Mouse (Mus musculus) liver, postnatal 0 days (tissue): ENCODE data around the gene Ccdc83. TPM values are rescaled to one million over a fixed set of nuclear protein-coding genes. Genes with fewer than 3 reads are reported as not detected.

Experiments used
- ATAC-seq: fragments of 200-750 bp; cut with Nextera tagmentation; 2 replicates; pipeline ENCODE4 v1.8.0; 2017; ENCODE audit warnings: mild to moderate bottlenecking, moderate library complexity
- DNase-seq: peaks from one replicate; pipeline ENCODE4 v3.0.0-alpha.2; 2016
- H3K27ac ChIP-seq: fragments of 300-500 bp; sonication (generic); 2 replicates; pipeline ENCODE4 v1.5.1; 2014; ENCODE audit warnings: antibody characterized with exemption, moderate library complexity, mild to moderate bottlenecking, low read depth
- H3K27me3 ChIP-seq: fragments of 300-500 bp; sonication (generic); 2 replicates; pipeline ENCODE4 v1.6.1; 2014; ENCODE audit warnings: low read length, control low read depth, mixed read lengths; ENCODE audit not compliant: insufficient read depth
- H3K36me3 ChIP-seq: fragments of 300-500 bp; sonication (generic); replicated peaks from 2 replicates; pipeline ENCODE4 v1.6.1; 2014; ENCODE audit warnings: mild to moderate bottlenecking, control low read depth, low read length, moderate library complexity, mixed read lengths; ENCODE audit not compliant: insufficient read depth
- H3K4me1 ChIP-seq: fragments of 300-500 bp; sonication (generic); 2 replicates; pipeline ENCODE4 v1.6.1; 2014; ENCODE audit warnings: antibody characterized with exemption, mild to moderate bottlenecking, control low read depth; ENCODE audit not compliant: insufficient read depth
- H3K4me2 ChIP-seq: fragments of 300-500 bp; sonication (generic); 2 replicates; pipeline ENCODE4 v1.6.1; 2014; ENCODE audit warnings: low read depth, mild to moderate bottlenecking, low read length, moderate library complexity, mixed read lengths
- H3K4me3 ChIP-seq: fragments of 300-500 bp; sonication (generic); 2 replicates; pipeline ENCODE4 v1.5.1; 2014; ENCODE audit warnings: low read depth, low read length
- H3K9ac ChIP-seq: fragments of 300-500 bp; sonication (generic); replicated peaks from 2 replicates; pipeline ENCODE4 v1.6.1; 2014; ENCODE audit warnings: mild to moderate bottlenecking, moderate library complexity
- H3K9me3 ChIP-seq: fragments of 300-500 bp; sonication (generic); 2 replicates; pipeline ENCODE4 v1.6.1; 2016; ENCODE audit warnings: mild to moderate bottlenecking, control low read depth, low read length, mixed read lengths
- CTCF ChIP-seq: sonication (generic); IDR thresholded peaks from 2 replicates; pipeline ENCODE4 v1.5.1; 2016; ENCODE audit warnings: antibody characterized with exemption, low read depth
- EP300 ChIP-seq: IDR thresholded peaks from 2 replicates; pipeline ENCODE4 v1.6.1; 2016; ENCODE audit warnings: antibody characterized with exemption, low read depth, mild to moderate bottlenecking
- WGBS: fragments of 180-500 bp; shearing (Covaris S2); extraction: QIAGEN DNeasy Blood & Tissue Kit; methylation state at CpG from one replicate; pipeline ENCODE4 v1.1.7; 2014; ENCODE audit not compliant: insufficient replicate concordance; 5-methylcytosine and 5-hydroxymethylcytosine counted together
- polyA plus RNA-seq: library from polyadenylated mRNA; unstranded; fragments of >200 nt; fragmentation: Nextera tagmentation; extraction: Ambion mirVana; gene quantifications from 2 replicates; pipeline ENCODE4 v1.2.1, GENCODE M21; 2015

Gene Ccdc83
- polyA plus RNA-seq, 1 experiment from 2014 or later: not detected

- Histone ChIP-seq H3K4me3 (no peak overlapping the region), H3K9ac (no peak overlapping the region), H3K9me3 (no peaks in the 10 kb centered on the region), H3K4me1 (no peaks in the 10 kb centered on the region), H3K4me2 (no peak overlapping the region), H3K36me3 (no peaks in the 10 kb centered on the region), H3K27ac (no peak overlapping the region), H3K27me3 (no peaks in the 10 kb centered on the region)
- ATAC-seq (no peak), DNase-seq (no peak)
- TF ChIP-seq EP300 (no peak), CTCF (no peak)
- 41% methylated on average over 3 of the region's 3 CpGs for WGBS
Measured at GRCm38 (mm10) chr7:90270141-90270540, 4.6 kb upstream of the Ccdc83 start.

DNA sequence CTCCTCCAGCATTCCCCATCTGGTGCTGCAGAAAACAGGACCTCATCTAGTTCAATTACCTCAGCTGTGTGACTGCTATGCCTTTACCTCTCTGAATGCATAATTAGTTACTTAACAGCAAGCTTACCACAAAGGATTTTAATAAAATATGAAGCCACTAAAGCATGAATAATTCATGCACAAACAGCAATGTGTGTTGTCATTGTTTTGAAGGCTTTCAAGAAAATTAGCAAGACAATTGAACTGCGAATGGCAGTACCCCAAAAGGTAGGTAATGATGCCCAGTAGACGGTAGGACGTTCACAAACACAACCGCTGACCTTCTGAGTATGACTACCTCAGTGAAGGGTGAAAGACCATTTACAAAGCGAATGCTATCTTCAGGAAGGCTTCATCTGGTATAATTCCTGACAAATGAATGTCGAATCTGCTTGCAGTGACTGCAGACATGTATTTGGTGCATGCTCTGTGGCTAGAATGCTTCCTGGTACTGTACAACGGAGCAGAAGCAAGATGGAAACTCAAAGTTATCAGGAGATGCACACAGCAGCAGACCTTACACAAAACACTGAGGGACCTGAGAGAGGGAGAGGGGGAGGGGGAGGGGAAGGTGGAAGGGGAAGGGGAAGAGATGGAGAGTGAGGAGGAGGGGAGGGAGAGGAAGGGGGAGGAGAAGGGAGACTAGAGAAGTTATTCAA is 3.5 kb downstream of the Ccdc83 start:
- WGBS: 44% methylated on average over 7 of the region's 7 CpGs
- Histone ChIP-seq H3K9ac (no peak overlapping the region), H3K27ac (no peak overlapping the region), H3K4me1 (no peaks in the 10 kb centered on the region), H3K4me3 (no peak overlapping the region), H3K9me3 (no peaks in the 10 kb centered on the region), H3K36me3 (no peaks in the 10 kb centered on the region), H3K4me2 (no peak overlapping the region), H3K27me3 (no peaks in the 10 kb centered on the region)
- ATAC-seq (no peak), DNase-seq (no peak)
- TF ChIP-seq EP300: no peak
- TF ChIP-seq CTCF: no peak

DNA sequence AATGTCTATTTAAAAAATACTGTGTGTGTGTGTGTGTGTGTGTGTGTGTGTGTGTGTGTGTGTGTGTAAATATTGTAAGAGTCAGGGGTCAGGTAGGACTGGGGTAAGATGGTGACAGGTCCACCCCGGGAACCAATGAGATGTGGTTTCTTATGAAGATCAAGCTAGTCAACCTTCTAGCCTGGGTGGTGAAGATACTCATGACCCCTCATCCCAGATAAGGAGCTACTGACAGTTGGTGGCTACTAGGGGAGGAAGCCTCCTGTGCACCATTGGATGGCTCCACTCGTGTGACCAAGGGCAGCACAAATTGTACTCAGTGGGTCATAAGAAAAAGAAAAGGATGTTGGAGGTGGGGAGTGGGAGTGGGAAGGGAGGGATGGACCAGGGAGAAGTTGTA is 5.7 kb downstream of the Ccdc83 start:
- TF ChIP-seq EP300 (0 out of 2 replicates have a peak, but pooled peaks have one; percentile 13), CTCF (no peak)
- no peaks in the 10 kb centered on the region for H3K4me1 ChIP-seq
- ATAC-seq (no peak), DNase-seq (no peak)
- no peak overlapping the region for H3K27ac ChIP-seq
- H3K9me3 ChIP-seq: no peaks in the 10 kb centered on the region
- WGBS: 44% methylated on average over 2 of the region's 2 CpGs
- no peak overlapping the region for H3K9ac ChIP-seq
- no peak overlapping the region for H3K4me3 ChIP-seq
- no peaks in the 10 kb centered on the region for H3K36me3 ChIP-seq
- no peak overlapping the region for H3K4me2 ChIP-seq
- no peaks in the 10 kb centered on the region for H3K27me3 ChIP-seq

- 83% methylated on average over 2 of the region's 2 CpGs for WGBS
Measured at GRCm38 (mm10) chr7:90258701-90259100, 6.9 kb downstream of the Ccdc83 start.

GRCm38 (mm10) chr7:90252946-90253345 is 12.6 kb downstream of the Ccdc83 start:
- Histone ChIP-seq H3K4me2 (no peak overlapping the region), H3K4me1 (no peaks in the 10 kb centered on the region), H3K36me3 (no peaks in the 10 kb centered on the region), H3K9ac (no peak overlapping the region), H3K9me3 (no peaks in the 10 kb centered on the region), H3K27me3 (no peaks in the 10 kb centered on the region), H3K27ac (no peak overlapping the region), H3K4me3 (no peak overlapping the region)
- TF ChIP-seq CTCF (peak; percentile 43; the same call in 1 of the 2 replicates), EP300 (no peak)
- ATAC-seq: no peak
- 69% methylated on average over 5 of the region's 5 CpGs for WGBS
- DNase-seq: no peak

More at GRCm38 (mm10) chr7:90258701-90259100, 6.9 kb downstream of the Ccdc83 start:
- DNase-seq (no peak), ATAC-seq (no peak)
- TF ChIP-seq CTCF: no peak
- TF ChIP-seq EP300: no peak
- no peak overlapping the region for H3K4me3 ChIP-seq
- H3K4me2 ChIP-seq: no peak overlapping the region
- no peaks in the 10 kb centered on the region for H3K27me3 ChIP-seq
- H3K4me1 ChIP-seq: no peaks in the 10 kb centered on the region
- no peaks in the 10 kb centered on the region for H3K36me3 ChIP-seq
- no peaks in the 10 kb centered on the region for H3K9me3 ChIP-seq
- H3K27ac ChIP-seq: no peak overlapping the region
- H3K9ac ChIP-seq: no peak overlapping the region

DNA sequence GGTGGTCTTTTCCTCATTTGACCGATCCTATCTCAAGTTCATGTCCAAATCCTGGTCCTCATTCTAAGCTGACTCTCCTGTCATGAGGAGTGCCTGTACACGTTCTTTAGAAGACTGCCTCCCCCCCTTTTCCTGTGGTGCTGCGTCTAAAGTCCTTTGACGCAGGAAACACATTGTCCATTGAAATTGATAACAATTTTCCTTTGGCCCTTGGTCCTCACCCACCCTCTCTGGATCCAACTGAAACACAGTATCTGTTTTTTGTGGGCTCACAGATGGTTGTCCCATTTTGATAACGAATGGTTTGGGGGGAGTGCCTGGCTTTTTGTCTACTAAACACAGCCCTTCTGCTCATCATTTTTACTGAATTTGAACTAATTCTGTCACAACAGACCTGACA is 21.9 kb downstream of the Ccdc83 start:
- Histone ChIP-seq H3K4me3 (no peak overlapping the region), H3K27ac (no peak overlapping the region), H3K4me2 (no peak overlapping the region), H3K36me3 (no peaks in the 10 kb centered on the region), H3K27me3 (no peaks in the 10 kb centered on the region), H3K9ac (no peak overlapping the region), H3K4me1 (peaks cover 4% of the 10 kb centered on the region; the same call in 1 of the 2 replicates), H3K9me3 (no peaks in the 10 kb centered on the region)
- 43% methylated on average over 5 of the region's 5 CpGs for WGBS
- TF ChIP-seq CTCF: no peak
- peak; percentile 79 for TF ChIP-seq EP300
- ATAC-seq (peak; percentile 40; the same call in 1 of the 2 replicates), DNase-seq (no peak)
